Mouse (Mus musculus) frontal cortex, postnatal 36 days (tissue): ENCODE measurements around the gene Ust.

Experiments used
- DNase-seq, 2 experiments: peaks; one replicate each; pipeline ENCODE4 v3.0.0; 2022; ENCODE audit warnings: low spot score in 2 of 2

The Ust gene

GRCm38 (mm10) chr10:8177618-8178017, 341.0 kb downstream of the Ust start:
- no peak for DNase-seq

GRCm38 (mm10) chr10:8176351-8177053, 342.1 kb downstream of the Ust start:
- DNase-seq, result peak in 1 of 2 experiments; percentile 53

DNA sequence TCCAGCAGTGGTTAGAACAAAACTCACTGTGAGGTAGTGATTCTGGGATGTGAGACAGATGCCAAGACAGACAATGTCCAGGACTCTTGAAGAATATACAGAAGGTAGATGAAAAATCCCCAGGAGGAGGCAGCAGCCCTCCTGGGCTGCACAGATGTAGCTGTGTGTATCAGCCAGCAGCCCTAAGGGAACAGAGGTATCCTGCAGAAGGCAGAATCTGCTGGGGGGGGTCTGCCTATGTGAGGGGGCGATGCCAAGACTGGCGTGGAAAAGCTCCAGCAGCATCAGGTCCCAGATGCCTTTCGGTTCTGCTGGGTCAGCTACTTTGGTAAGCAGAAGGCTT, 342.6 kb downstream of the Ust start:
- DNase-seq, result no peak

- no peak for DNase-seq
Measured at GRCm38 (mm10) chr10:8174697-8175096, 343.9 kb downstream of the Ust start.

DNA sequence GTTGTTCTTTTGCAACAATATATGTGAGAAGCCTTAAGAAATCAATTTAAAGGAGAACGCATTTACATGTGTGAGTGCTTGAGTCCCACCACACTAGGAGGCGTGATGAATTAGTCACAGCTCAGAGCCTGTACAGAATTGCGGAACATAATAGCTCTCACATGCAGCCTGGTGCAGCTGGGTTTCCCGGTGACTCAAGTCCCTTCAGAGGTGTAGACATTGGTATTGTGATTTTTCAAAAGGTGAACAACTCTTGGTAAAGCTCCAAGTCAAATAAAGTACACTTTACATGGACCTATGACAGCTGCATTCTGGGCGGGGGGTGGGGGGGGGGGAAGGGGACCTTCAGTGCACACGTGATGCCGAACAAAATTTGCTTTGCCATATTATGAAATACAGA, 344.4 kb downstream of the Ust start:
- DNase-seq, result peak in 1 of 2 experiments; percentile 50

DNA sequence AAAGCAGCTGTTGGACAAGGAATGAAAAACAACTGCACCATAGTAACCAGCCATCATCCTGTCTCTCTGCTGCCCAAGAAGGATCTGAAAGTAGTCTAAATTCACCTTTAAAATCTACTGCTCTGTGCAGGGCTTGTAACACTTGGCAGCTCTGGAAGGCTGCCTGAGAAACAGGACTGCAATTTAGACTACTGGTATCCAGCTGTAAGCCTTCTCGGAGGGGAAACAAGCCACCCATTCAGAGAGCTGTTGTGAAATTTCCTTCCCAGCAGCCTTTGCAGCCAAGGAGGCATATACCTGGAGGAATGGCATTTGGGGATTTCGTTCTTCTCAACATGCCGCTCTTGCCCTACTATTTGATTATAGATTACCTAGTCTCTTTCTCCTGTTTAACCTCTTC, 345.6 kb downstream of the Ust start:
- DNase-seq, result no peak

DNA sequence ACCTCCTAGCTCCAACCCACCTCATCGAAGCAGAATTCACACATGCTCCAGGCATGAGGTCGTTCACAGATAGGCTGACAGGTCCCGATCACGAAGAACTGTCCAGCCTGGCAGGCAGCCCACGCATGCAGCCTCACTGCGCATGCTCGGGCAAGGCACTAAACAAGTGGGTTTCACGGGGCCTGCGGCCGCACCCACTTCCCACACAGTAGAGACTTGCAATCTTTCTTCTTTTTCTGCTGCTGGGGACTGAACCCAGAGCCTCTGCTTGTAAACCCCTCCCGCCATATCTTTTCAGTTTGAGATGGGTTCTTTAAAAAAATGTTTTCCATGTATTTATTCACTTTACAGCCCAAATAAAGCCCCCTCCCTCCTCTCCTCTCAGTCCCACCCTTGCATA, 347.1 kb downstream of the Ust start:
- DNase-seq, result no peak
